Mouse (Mus musculus): Measurements from ENCODE around the gene Cd79b. TPM values are rescaled to one million over a fixed set of nuclear protein-coding genes. Genes with fewer than 3 reads are reported as not detected.
"Not testable (repeated sequence)": the region's sequence is repeated elsewhere in the genome, so short reads cannot be mapped to it uniquely, and the experiment has no call there.

The Cd79b gene
- 0.92 and 3.9 TPM in 2 replicates for polyA plus RNA-seq (2015; fragmentation: Nextera tagmentation; extraction: Ambion mirVana)

DNA sequence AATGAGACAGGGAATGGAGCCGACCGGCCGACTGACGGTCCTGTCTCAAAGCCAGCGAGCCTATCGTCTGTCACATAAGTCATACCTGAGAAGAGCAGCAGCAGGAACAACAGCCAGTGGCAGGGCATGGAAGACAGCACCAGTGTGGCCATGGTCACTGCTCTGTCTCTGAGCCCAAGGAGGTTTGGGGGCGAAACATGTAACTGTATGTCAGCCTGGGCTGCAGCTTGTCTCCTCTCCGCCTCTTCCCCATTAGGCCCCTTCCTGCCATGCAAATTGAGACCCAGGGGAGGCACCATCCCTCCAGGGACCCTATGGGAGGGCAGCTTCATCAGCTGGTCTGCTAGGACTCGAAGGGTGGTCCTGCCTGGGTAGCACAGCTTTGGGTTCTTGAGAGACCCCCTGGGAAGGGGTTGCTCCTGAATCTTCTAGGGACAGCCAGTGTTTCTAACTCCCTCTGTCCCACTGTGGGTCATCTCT lies at the start of gene Cd79b:
Gene Cd79b (minus strand): TSS at position 430 of the 480 bp plus-strand sequence.
- 65% methylated on average over 9 of the region's 9 CpGs for WGBS
- H3K4me3 ChIP-seq (replicated peaks) = no peak within 1 kb of the TSS
- no peaks in the 10 kb centered on the region for H3K27me3 ChIP-seq (replicated peaks)
- no peak within 1 kb of the TSS for H3K4me2 ChIP-seq
- no peak within 1 kb of the TSS for H3K9ac ChIP-seq (replicated peaks)
- H3K36me3 ChIP-seq = no peaks in the 10 kb centered on the region
- no peak for ATAC-seq (ENCODE audit: low FRiP score)
- no peak within 1 kb of the TSS for H3K27ac ChIP-seq (replicated peaks)
- no peaks in the 10 kb centered on the region for H3K4me1 ChIP-seq
- H3K9me3 ChIP-seq (replicated peaks) = no peaks in the 10 kb centered on the region

DNA sequence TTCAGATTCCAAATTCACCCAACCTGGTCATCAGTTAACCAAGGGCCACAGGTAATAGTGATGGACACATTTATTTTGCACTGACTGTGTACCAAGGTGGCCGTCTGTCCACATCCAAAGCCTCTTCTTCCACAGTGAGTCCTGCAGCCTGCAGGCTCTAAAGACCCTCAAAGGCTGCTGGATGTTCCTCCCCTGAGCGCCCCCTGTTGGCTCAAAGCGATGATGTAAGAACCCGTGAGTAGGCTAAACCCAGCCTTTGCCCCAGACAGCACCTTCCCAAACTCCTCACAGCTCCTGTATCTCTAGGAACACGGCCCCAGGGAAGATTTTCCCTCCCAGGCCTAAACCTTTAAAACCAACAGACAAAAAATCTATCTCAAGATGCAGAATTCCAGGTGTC lies 44.8 kb upstream of the Cd79b start:
- 26% methylated on average over 5 of the region's 5 CpGs for WGBS
- no peaks in the 10 kb centered on the region for H3K27me3 ChIP-seq (replicated peaks)
- H3K4me2 ChIP-seq = no peak overlapping the region
- H3K4me1 ChIP-seq = no peaks in the 10 kb centered on the region
- H3K9me3 ChIP-seq (replicated peaks) = no peaks in the 10 kb centered on the region
- H3K27ac ChIP-seq (replicated peaks) = no peak overlapping the region
- H3K9ac ChIP-seq (replicated peaks) = no peak overlapping the region
- H3K4me3 ChIP-seq (replicated peaks) = no peak overlapping the region
- no peaks in the 10 kb centered on the region for H3K36me3 ChIP-seq
- ATAC-seq (ENCODE audit: low FRiP score) = no peak

DNA sequence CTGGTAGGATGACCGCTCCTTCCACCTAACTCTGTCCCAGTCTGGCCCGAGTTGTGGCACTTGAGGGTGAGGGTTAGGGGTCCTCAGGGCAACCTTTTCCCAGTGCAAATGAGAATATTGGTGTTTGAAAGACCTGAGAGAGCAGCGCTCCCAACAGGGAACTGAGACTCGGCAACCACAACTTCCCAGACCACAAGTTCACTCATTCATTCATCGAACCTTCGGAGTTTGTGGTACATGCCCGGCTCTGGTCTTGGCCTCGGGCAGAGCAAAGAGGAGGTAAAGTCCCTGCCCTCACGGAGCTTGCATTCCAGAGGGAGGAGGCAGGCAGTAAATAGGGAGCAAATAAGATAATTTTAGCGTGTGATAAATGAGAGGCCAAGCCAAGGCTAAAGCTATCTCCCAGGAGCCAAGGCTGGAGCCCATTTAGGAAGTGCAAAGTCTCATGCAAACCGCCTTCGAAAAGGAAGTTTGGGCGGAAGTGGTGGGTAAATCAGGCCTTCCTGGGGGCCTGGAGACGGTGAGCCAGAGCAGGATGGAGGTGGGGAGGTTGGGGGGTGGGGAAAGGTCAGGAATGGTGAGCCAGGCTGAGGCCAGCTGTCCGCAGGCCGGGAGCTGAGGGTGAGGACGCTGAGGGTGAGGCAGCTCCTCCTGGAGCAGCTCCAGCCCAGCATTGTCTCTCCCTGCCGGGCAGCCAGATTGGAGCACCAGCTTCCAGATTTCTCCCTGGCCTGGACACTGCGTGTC lies 41.0 kb upstream of the Cd79b start:
- H3K4me2 ChIP-seq = no peak overlapping the region
- ATAC-seq (ENCODE audit: low FRiP score) = no peak
- no peaks in the 10 kb centered on the region for H3K36me3 ChIP-seq
- H3K9ac ChIP-seq (replicated peaks) = no peak overlapping the region
- H3K9me3 ChIP-seq (replicated peaks) = no peaks in the 10 kb centered on the region
- no peaks in the 10 kb centered on the region for H3K4me1 ChIP-seq
- no peak overlapping the region for H3K4me3 ChIP-seq (replicated peaks)
- no peaks in the 10 kb centered on the region for H3K27me3 ChIP-seq (replicated peaks)
- WGBS = 73% methylated on average over 19 of the region's 19 CpGs
- H3K27ac ChIP-seq (replicated peaks) = no peak overlapping the region

DNA sequence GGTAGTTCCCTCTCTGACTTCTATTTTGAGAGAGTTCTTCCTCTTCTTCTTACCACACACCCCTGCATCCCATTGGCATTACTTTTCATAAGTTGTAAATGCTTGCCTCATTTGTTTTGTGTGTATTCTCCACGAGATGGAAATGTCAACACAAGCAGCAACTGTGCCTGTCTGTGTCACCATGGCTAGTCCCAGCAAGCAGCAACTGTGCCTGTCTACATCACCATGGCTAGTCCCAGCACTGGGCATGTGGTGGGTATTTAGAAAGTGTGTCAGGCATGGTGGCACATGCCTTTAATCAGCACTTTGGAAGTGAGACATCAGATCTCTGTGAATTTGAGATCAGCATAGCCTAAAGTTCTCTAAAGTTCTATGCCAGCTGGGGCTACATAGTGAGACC lies 39.6 kb upstream of the Cd79b start:
- H3K36me3 ChIP-seq = no peaks in the 10 kb centered on the region
- 56% methylated on average over 1 of the region's 1 CpGs for WGBS
- H3K4me3 ChIP-seq (replicated peaks) = no peak overlapping the region
- no peak overlapping the region for H3K4me2 ChIP-seq
- H3K9me3 ChIP-seq (replicated peaks) = no peaks in the 10 kb centered on the region
- H3K9ac ChIP-seq (replicated peaks) = no peak overlapping the region
- no peaks in the 10 kb centered on the region for H3K4me1 ChIP-seq
- no peaks in the 10 kb centered on the region for H3K27me3 ChIP-seq (replicated peaks)
- no peak overlapping the region for H3K27ac ChIP-seq (replicated peaks)
- no peak for ATAC-seq (ENCODE audit: low FRiP score)

DNA sequence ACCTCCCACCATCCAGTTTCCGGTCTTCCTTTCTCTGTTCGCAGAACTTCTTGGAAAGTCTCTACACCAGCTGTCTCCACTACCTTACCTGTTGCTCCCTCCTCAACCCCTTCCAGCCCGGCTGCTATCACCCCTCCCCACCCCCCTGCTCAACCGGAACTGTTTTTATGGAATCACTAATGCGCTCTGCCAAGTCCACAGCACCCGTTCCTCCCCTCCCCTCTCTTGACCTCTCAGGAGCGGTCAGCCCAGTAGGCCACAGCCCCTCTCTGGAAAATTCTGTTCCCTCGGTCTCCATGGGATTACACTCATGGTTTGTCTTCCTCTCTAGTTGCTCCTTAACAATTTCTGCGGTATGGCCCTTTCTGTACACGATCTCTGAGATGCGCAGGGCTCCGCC lies 38.6 kb upstream of the Cd79b start, which contains the start of gene Scn4a:
Gene Scn4a (minus strand): TSS at position 101 of the 400 bp plus-strand sequence.
- no peak within 1 kb of the TSS for H3K27ac ChIP-seq (replicated peaks)
- no peaks in the 10 kb centered on the region for H3K4me1 ChIP-seq
- H3K36me3 ChIP-seq = no peaks in the 10 kb centered on the region
- no peak within 1 kb of the TSS for H3K4me3 ChIP-seq (replicated peaks)
- ATAC-seq (ENCODE audit: low FRiP score) = no peak
- H3K9me3 ChIP-seq (replicated peaks) = no peaks in the 10 kb centered on the region
- H3K4me2 ChIP-seq = no peak within 1 kb of the TSS
- WGBS = 91% methylated on average over 12 of the region's 12 CpGs
- no peaks in the 10 kb centered on the region for H3K27me3 ChIP-seq (replicated peaks)
- no peak within 1 kb of the TSS for H3K9ac ChIP-seq (replicated peaks)

DNA sequence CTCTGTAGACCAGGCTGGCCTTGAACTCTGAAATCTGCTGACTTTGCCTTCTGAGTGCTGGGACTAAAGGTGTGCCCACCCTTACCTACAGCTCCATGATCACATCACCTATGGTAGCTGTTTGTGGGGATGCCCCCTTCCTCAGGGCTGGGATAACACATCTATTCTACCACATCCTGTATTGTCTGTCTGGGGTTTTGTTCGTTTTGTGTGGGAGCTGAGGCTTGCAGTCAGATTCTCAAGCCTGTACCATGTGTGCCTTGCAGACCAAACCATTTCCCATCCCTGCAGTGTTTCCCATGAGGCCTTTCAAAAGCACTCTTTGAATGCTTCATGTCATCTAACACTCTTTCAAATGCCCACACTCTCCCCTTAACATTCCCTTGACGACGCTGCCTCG lies 37.4 kb upstream of the Cd79b start:
- no peaks in the 10 kb centered on the region for H3K4me1 ChIP-seq
- H3K9me3 ChIP-seq (replicated peaks) = no peaks in the 10 kb centered on the region
- no peak overlapping the region for H3K9ac ChIP-seq (replicated peaks)
- no peak overlapping the region for H3K4me3 ChIP-seq (replicated peaks)
- no peaks in the 10 kb centered on the region for H3K27me3 ChIP-seq (replicated peaks)
- WGBS = 77% methylated on average over 4 of the region's 4 CpGs
- H3K36me3 ChIP-seq = no peaks in the 10 kb centered on the region
- H3K4me2 ChIP-seq = no peak overlapping the region
- ATAC-seq (ENCODE audit: low FRiP score) = no peak
- no peak overlapping the region for H3K27ac ChIP-seq (replicated peaks)

DNA sequence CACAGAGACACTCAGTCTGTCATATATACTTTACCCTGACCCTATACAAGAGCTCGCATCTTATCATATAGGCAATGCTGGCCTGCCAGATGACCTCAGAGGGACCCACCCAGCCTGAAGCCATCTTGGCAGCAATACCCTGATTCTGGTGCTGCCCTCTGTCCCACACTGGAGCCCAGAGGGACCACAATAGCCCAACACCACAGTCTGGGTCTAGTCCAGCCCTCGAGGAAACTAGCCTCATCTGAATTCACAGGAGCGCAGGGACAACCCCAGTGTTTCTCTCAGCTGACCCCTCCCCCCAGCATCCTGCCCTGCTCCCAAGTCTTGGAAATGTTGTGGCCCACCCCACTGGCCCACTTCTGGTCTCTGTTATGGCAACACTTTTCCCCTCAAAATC lies 36.7 kb upstream of the Cd79b start:
- 69% methylated on average over 3 of the region's 3 CpGs for WGBS
- Histone ChIP-seq H3K27ac (replicated peaks) (no peak overlapping the region), H3K27me3 (replicated peaks) (no peaks in the 10 kb centered on the region), H3K4me3 (replicated peaks) (no peak overlapping the region), H3K4me2 (no peak overlapping the region), H3K4me1 (no peaks in the 10 kb centered on the region), H3K9ac (replicated peaks) (no peak overlapping the region), H3K9me3 (replicated peaks) (no peaks in the 10 kb centered on the region), H3K36me3 (no peaks in the 10 kb centered on the region)
- no peak for ATAC-seq (ENCODE audit: low FRiP score)

DNA sequence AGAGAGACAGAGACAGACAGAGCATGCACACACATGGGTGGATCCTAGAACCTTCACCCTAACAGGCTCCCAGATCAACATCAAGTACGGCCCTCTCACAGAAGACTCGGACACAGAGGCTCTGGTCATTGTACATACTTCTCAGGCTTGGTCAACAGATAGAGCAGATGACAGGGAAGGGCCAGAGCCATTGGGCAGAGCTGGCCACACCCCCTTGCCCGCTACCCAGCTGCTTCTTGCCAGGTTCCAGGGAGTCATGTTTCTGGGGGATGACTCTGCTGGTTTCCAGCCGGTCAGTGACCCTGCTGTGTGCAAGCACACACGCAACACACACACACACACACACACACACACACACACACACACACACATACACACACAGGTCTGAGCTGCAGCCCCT lies 36.3 kb upstream of the Cd79b start:
- Histone ChIP-seq H3K9me3 (replicated peaks) (no peaks in the 10 kb centered on the region), H3K27ac (replicated peaks) (no peak overlapping the region), H3K4me2 (no peak overlapping the region), H3K27me3 (replicated peaks) (no peaks in the 10 kb centered on the region), H3K36me3 (no peaks in the 10 kb centered on the region), H3K4me3 (replicated peaks) (no peak overlapping the region), H3K4me1 (no peaks in the 10 kb centered on the region), H3K9ac (replicated peaks) (no peak overlapping the region)
- ATAC-seq (ENCODE audit: low FRiP score) = no peak
- 69% methylated on average over 5 of the region's 5 CpGs for WGBS

DNA sequence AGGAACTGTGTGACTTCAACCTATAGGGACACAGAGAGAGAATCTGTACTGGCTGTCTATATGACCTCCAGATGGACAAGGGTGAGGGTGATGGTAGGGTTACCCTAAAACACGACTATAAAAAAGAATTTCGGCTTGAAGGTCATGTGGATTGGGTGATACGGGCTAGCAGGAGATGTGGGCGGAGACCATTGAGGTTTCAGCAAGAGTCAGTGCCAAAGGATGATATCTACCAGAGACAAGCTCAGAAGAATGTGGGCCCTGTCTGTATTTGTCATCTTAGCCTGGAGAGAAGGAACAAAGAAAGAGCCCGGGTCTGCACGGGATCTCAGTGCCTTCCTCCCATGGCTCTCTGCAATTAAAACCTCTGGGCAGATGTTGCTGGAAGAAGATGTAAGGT lies 35.2 kb upstream of the Cd79b start:
- no peak for ATAC-seq (ENCODE audit: low FRiP score)
- 90% methylated on average over 6 of the region's 6 CpGs for WGBS
- no peak overlapping the region for H3K4me3 ChIP-seq (replicated peaks)

DNA sequence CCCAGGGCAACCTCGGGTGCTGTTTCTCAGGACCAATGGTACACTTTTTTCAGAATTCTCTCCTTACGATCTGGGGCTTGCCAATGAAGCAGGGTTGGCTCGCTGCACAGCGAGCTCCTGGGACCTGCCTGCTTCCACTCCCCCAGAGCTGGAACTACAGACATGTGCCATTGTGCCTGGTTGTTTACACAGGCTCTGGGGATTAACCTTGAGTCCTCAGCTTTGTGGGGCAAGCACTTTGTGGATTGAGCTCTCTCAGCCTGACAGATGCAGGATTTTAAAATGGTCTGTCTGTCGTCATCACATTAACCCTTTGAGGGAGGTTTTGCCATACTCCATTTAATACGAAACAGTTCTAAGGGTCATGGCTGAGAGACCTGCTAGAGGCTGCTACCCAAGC lies 30.3 kb upstream of the Cd79b start:
- Histone ChIP-seq H3K9me3 (replicated peaks) (no peaks in the 10 kb centered on the region), H3K4me3 (replicated peaks) (no peak overlapping the region), H3K36me3 (no peaks in the 10 kb centered on the region), H3K4me1 (no peaks in the 10 kb centered on the region), H3K4me2 (no peak overlapping the region), H3K9ac (replicated peaks) (no peak overlapping the region), H3K27me3 (replicated peaks) (no peaks in the 10 kb centered on the region), H3K27ac (replicated peaks) (no peak overlapping the region)
- no peak for ATAC-seq (ENCODE audit: low FRiP score)
- 59% methylated on average over 6 of the region's 6 CpGs for WGBS

More for the DNA sequence above, 35.2 kb upstream of the Cd79b start:
- Histone ChIP-seq H3K9ac (replicated peaks) (no peak overlapping the region), H3K4me1 (no peaks in the 10 kb centered on the region), H3K36me3 (no peaks in the 10 kb centered on the region), H3K27ac (replicated peaks) (no peak overlapping the region), H3K9me3 (replicated peaks) (no peaks in the 10 kb centered on the region), H3K27me3 (replicated peaks) (no peaks in the 10 kb centered on the region), H3K4me2 (no peak overlapping the region)

DNA sequence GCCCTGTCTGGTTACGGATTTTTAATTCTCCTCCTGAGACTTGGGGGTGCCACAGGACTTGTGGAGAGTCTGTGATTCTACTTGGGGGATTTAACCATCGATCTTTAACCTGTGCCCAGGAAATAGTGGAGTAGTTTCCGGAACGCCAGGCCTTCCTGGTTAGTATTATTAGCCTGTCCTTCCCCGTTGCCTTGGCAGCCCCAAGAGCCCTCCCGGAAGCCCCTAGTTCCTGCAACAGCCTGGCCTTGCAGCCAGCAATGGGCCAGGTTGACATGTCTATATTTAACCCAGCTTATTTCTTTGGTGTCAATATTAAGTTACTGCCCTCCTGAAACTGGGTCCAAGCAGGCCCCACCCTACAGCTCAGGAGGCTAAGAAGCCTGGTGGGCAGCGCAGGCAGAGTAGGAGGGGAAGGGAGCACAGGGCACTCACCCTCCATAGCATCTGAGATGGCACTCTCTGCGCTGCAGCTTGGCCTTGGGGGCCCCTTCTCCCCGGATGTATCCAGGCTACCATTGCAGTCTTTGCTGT lies 26.5 kb upstream of the Cd79b start:
- no peaks in the 10 kb centered on the region for H3K27me3 ChIP-seq (replicated peaks)
- H3K9ac ChIP-seq (replicated peaks) = no peak overlapping the region
- H3K4me2 ChIP-seq = no peak overlapping the region
- H3K27ac ChIP-seq (replicated peaks) = no peak overlapping the region
- no peaks in the 10 kb centered on the region for H3K36me3 ChIP-seq
- WGBS = 85% methylated on average over 9 of the region's 9 CpGs
- H3K4me3 ChIP-seq (replicated peaks) = no peak overlapping the region
- ATAC-seq (ENCODE audit: low FRiP score) = no peak
- H3K9me3 ChIP-seq (replicated peaks) = no peaks in the 10 kb centered on the region
- H3K4me1 ChIP-seq = no peaks in the 10 kb centered on the region

DNA sequence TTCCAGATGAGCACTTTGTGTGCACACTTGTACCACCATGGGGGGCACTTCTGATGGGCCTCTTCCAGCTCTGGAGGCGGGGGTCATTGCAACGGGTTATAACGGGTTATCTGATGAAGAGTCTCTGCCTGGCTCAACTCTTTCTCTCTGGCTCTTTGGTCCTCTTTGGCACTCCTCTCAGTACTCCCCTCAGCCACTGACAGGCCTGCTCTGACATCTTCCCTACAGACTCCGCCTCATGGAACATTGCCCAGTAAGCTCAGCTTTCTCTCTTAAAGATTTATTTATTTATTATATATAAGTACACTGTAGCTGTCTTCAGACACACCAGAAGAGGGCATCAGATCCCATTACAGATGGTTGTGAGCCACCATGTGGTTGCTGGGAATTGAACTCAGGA lies 24.8 kb upstream of the Cd79b start:
- H3K4me1 ChIP-seq; H3K27me3 ChIP-seq (replicated peaks); H3K9ac ChIP-seq (replicated peaks); H3K27ac ChIP-seq (replicated peaks); ATAC-seq (ENCODE audit: low FRiP score); H3K4me2 ChIP-seq; H3K36me3 ChIP-seq; H3K4me3 ChIP-seq (replicated peaks); H3K9me3 ChIP-seq (replicated peaks): not testable (repeated sequence)
- WGBS = 85% methylated on average over 4 of the region's 4 CpGs
